In genomic region chr11:107510362-107511269, GRCm38 (mm10) we compare ENCODE assay signal across 7 mouse cellular contexts. TPM values are rescaled to one million over a fixed set of nuclear protein-coding genes. Genes with fewer than 3 reads are reported as not detected.
DNase-seq lines count a peak whose midpoint lies in the region; ATAC-seq lines count a peak whose summit lies in the region.

No protein-coding gene starts in this region.

- peak; percentile 20 for DNase-seq in Muller cell, postnatal 12 days (ENCODE audit: inconsistent ontology term)
- peak; percentile 58 for DNase-seq in embryo, embryonic 10 days (ENCODE audit: low spot score)
- DNase-seq in heart, adult 8-10 months (ENCODE audit: low spot score): peak; percentile 15
- DNase-seq in lung, postnatal 14 days: peak; percentile 44
- DNase-seq in left cerebral cortex, adult 18-20 months (ENCODE audit: low spot score in 2 of 2): no peak

- no peaks in the 10 kb centered on the region for H3K9me3 ChIP-seq in kidney, embryonic 15.5 days (replicated peaks)
- H3K9me3 ChIP-seq in stomach, embryonic 14.5 days (ENCODE audit: control insufficient read depth, low read depth, low read length): no peaks in the 10 kb centered on the region

- peaks cover 17% of the 10 kb centered on the region for H3K4me1 ChIP-seq in kidney, embryonic 15.5 days
- peaks cover 4% of the 10 kb centered on the region; the same call in 1 of the 2 replicates for H3K4me1 ChIP-seq in stomach, embryonic 14.5 days (ENCODE audit: control insufficient read depth, insufficient read depth, low read length)

- H3K36me3 ChIP-seq in kidney, embryonic 15.5 days: no peaks in the 10 kb centered on the region
- no peaks in the 10 kb centered on the region for H3K36me3 ChIP-seq in stomach, embryonic 14.5 days (ENCODE audit: control insufficient read depth, insufficient read depth, low read length)

- peak overlapping the region; percentile 20 for H3K4me3 ChIP-seq in kidney, embryonic 15.5 days (replicated peaks)
- no peak overlapping the region for H3K4me3 ChIP-seq in stomach, embryonic 14.5 days (ENCODE audit: low read depth, low read length)

- WGBS in kidney, embryonic 15.5 days: 6% methylated on average over 18 of the region's 18 CpGs
- WGBS in stomach, embryonic 14.5 days: 4% methylated on average over 18 of the region's 18 CpGs

- peak overlapping the region; percentile 19; the same call in 1 of the 2 replicates for H3K9ac ChIP-seq in kidney, embryonic 15.5 days
- H3K9ac ChIP-seq in stomach, embryonic 14.5 days (replicated peaks; ENCODE audit: low read depth, low read length): no peak overlapping the region; the same call in 1 of the 2 replicates

- peak; percentile 70 for ATAC-seq in kidney, embryonic 15.5 days (replicated peaks; ENCODE audit: low FRiP score)
- no peak for ATAC-seq in stomach, embryonic 14.5 days (ENCODE audit: insufficient number of reproducible peaks, insufficient read depth, low FRiP score, low read depth)

- H3K4me2 ChIP-seq in kidney, embryonic 15.5 days: peak overlapping the region; percentile 52
- H3K4me2 ChIP-seq in stomach, embryonic 14.5 days (replicated peaks; ENCODE audit: low read depth, low read length): peak overlapping the region; percentile 11

- peaks cover 5% of the 10 kb centered on the region; the same call in 1 of the 2 replicates for H3K27me3 ChIP-seq in kidney, embryonic 15.5 days
- no peaks in the 10 kb centered on the region for H3K27me3 ChIP-seq in stomach, embryonic 14.5 days (ENCODE audit: control insufficient read depth, insufficient read depth, low read length)

- H3K27ac ChIP-seq in kidney, embryonic 15.5 days: 0 out of 2 replicates have a peak overlapping the region, but pooled peaks have one; percentile 15
- no peak overlapping the region for H3K27ac ChIP-seq in stomach, embryonic 14.5 days (ENCODE audit: low read length)

RNA-seq across cellular contexts. Expression of gene Psmd12, which starts 31.3 kb away (rescaled TPM):
- 100 to 1,000 TPM in 1 of 4 experiments, 10 to 100 TPM in 3; 88.4 to 102 (median 91.0) TPM for total RNA-seq in heart, adult 8-10 months (2022)
- 178 and 184 TPM in 2 replicates for polyA plus RNA-seq in kidney, embryonic 15.5 days (2015; fragmentation: Nextera tagmentation; extraction: Ambion mirVana)
- 158 and 182 TPM in 2 replicates for polyA plus RNA-seq in stomach, embryonic 14.5 days (2014; fragmentation: Nextera tagmentation; extraction: Ambion mirVana)
- 10 to 100 TPM; 74.1 to 75.1 TPM for total RNA-seq in left cerebral cortex, adult 18-20 months (2021)

RNA-seq across cellular contexts. Expression of gene Helz, which starts 37.1 kb away (rescaled TPM):
- 10 to 100 TPM; 25.1 to 29.3 (median 26.2) TPM for total RNA-seq in heart, adult 8-10 months (2022)
- 22.5 and 22.9 TPM in 2 replicates for polyA plus RNA-seq in kidney, embryonic 15.5 days (2015; fragmentation: Nextera tagmentation; extraction: Ambion mirVana)
- 25.1 and 26.7 TPM in 2 replicates for polyA plus RNA-seq in stomach, embryonic 14.5 days (2014; fragmentation: Nextera tagmentation; extraction: Ambion mirVana)
- total RNA-seq in left cerebral cortex, adult 18-20 months (2021): 10 to 100 TPM; 46.2 to 51.5 TPM

RNA-seq across cellular contexts. Expression of gene Pitpnc1, which starts 40.1 kb away (rescaled TPM):
- 10 to 100 TPM; 69.0 to 82.6 (median 74.0) TPM for total RNA-seq in heart, adult 8-10 months (2022)
- polyA plus RNA-seq in kidney, embryonic 15.5 days (2015; fragmentation: Nextera tagmentation; extraction: Ambion mirVana): 21.3 and 21.5 TPM in 2 replicates
- polyA plus RNA-seq in stomach, embryonic 14.5 days (2014; fragmentation: Nextera tagmentation; extraction: Ambion mirVana): 15.5 and 15.7 TPM in 2 replicates
- total RNA-seq in left cerebral cortex, adult 18-20 months (2021): 10 to 100 TPM; 48.5 to 51.7 TPM

Comparison
In these comparisons a context has a peak if more than half of its experiments do, and no peak if none do; other contexts are left out.
1. DNase-seq: peak in Muller cell, postnatal 12 days (single experiment), embryo, embryonic 10 days (single experiment), heart, adult 8-10 months (single experiment) and lung, postnatal 14 days (single experiment); none in left cerebral cortex, adult 18-20 months (0 of 2).